Mouse (Mus musculus): ENCODE measurements at regions not wholly inside any gene's neighbourhood (a gene's known extent, or its start where the extent isn't known, plus 50 kb on each side); places are given as distances from the start of the nearest gene placed in this dataset.
A peak's percentile ranks its signal among the peaks of the same experiment; 100 is the strongest.

DNA sequence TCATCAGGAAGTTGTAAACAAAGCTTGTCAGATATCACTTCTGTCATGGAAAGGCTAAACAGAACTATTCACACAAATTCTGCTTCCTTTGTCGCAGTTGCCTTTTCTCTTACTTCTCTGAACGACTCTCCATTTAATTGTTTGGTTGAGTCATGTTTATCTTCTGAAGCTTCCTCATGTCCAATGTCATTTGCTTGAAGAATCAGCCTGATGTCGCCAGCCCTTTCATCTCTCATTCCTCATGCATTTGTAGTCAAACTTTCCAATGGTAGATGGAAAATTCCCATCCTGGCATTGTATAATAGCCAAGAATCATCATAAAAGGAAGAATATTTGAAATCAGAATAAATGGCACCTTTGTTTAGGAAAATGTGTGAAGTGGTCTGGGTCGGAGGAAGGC lies 225.6 kb upstream of the Pde3a start:
- no peak for DNase-seq (ENCODE audit: low spot score in 2 of 2)

GRCm38 (mm10) chr6:141027353-141027752 lies 221.7 kb upstream of the Pde3a start:
- no peak for DNase-seq (ENCODE audit: low spot score in 2 of 2)

GRCm38 (mm10) chr6:141027787-141028186 lies 221.3 kb upstream of the Pde3a start:
- DNase-seq (ENCODE audit: low spot score in 2 of 2), result no peak

GRCm38 (mm10) chr6:141034824-141035223 lies 214.2 kb upstream of the Pde3a start:
- DNase-seq (ENCODE audit: low spot score in 2 of 2), result no peak

GRCm38 (mm10) chr6:141041358-141041757 lies 207.7 kb upstream of the Pde3a start:
- DNase-seq (ENCODE audit: low spot score in 2 of 2), result peak; percentile 8 to 22

GRCm38 (mm10) chr6:141041781-141042625 lies 207.1 kb upstream of the Pde3a start:
- DNase-seq (ENCODE audit: low spot score in 2 of 2), result peak in 1 of 2 experiments; percentile 5

- no peak for DNase-seq (ENCODE audit: low spot score in 2 of 2)
Observed at GRCm38 (mm10) chr6:141048271-141048670, 200.8 kb upstream of the Pde3a start.

GRCm38 (mm10) chr6:141050038-141050684 lies 198.9 kb upstream of the Pde3a start:
- no peak for DNase-seq (ENCODE audit: low spot score in 2 of 2)

- DNase-seq (ENCODE audit: low spot score in 2 of 2), result no peak
Observed at GRCm38 (mm10) chr6:141054026-141054425, 195.0 kb upstream of the Pde3a start.

- DNase-seq (ENCODE audit: low spot score in 2 of 2), result no peak
Observed at GRCm38 (mm10) chr6:141059250-141059916, 189.7 kb upstream of the Pde3a start.

- no peak for DNase-seq (ENCODE audit: low spot score in 2 of 2)
Observed at GRCm38 (mm10) chr6:141065724-141066123, 183.3 kb upstream of the Pde3a start.

DNA sequence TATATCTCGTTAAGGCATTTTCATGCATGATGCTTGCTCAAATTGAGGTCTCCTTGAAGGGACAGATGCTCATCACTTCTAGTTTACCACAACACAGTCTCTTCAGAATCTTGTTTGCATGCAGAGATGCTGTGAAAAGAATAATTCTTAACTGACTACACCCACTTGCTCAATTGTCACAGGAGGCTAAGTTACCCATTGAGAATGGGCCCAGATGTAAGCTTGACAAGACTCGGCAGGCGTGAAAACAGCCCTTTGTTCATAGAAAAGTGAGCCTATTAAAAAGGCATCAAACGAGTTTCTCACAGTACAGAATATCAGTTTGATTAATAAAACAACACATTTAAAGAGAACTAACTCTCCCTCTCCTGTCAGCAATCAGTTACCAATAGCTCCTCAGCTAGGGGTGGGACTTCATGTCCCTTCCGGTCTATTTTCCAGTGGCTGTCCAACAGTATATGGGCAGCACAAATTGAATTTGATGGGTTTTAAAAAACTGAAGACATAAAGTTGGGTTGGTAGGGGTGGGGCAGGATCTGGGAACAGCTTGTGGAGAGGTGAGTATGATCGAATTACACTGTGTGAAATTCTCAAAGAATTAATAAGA lies 180.1 kb upstream of the Pde3a start:
- no peak for DNase-seq (ENCODE audit: low spot score in 2 of 2)

GRCm38 (mm10) chr6:141069896-141070295 lies 179.2 kb upstream of the Pde3a start:
- DNase-seq (ENCODE audit: low spot score in 2 of 2), result no peak

- DNase-seq (ENCODE audit: low spot score in 2 of 2), result no peak
Observed at GRCm38 (mm10) chr6:141071507-141071906, 177.6 kb upstream of the Pde3a start.

DNA sequence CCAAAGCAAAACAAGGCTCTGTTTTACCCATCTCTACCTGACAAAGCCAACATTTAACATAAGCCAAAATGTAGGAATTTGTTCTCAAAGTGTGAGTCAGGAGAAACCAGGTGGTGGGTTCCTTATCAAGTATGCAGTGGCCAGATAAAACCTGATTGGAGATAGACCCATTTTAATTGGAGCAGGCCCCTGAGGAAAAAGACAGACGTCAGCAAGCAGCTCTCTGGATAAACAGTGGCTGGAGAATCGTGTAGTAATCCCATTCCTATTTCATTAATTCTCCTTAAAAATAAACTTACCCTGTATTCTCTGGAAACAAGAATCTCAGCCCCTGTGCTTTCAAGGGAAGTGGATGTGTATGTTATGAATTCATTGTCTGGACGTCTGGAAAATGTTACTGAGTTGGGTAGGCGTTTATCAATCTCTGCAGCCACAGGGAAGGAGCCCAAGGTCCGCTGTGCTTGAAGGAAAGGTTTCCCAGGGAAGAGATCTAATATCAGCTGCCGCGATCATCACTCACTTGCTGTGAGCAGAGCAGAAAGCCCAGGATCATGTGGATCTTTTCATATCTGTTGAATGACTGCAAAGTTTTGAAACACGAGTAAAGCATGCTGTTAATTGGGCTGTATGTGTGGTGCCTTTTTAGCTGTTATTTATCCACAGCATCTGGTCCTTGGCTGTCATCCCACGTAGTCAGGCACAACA lies 157.8 kb upstream of the Pde3a start:
- DNase-seq (ENCODE audit: low spot score in 2 of 2), result peak; percentile 9 to 20

GRCm38 (mm10) chr6:141091781-141092140 lies 157.3 kb upstream of the Pde3a start:
- no peak for DNase-seq (ENCODE audit: low spot score in 2 of 2)

DNA sequence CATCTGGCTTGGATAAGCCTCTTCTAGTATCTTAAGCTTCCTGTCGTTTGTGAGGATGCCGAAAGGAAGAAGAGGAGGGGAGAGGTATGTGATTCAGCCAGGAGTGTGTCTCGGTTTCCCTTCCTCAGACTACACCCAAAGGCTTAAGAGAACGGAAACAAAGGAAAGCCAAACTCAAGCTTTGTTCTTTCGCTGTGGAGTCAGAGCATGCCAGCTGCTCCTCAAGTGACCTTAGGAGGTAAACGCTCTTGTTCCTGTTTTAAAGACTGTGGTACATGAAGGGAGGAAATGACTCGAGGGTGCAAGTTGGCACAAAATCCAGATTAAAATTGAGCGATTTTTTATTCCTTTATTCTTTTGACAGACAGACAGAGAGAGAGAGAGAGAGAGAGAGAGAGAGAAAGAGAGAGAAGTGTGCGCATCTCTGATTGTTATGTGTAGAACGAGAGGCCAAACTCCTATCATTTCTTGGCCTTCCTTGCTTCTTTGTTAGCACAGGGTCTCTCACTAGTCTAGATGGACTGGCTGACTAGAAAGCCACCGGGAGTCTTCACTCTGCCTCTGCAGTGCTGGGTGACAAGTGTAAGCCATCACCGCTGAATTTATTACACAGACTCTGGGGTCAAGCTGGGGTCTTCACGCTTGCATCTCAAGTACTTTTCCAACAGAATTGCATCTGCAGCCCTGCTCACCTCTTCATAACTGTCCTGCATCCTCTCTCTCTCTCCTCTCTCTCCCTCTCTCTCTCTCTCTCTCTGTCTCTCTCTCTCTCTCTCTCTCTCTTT lies 151.5 kb upstream of the Pde3a start:
- DNase-seq (ENCODE audit: low spot score in 2 of 2), result no peak

- no peak for DNase-seq (ENCODE audit: low spot score in 2 of 2)
Observed at GRCm38 (mm10) chr6:141118287-141118686, 130.8 kb upstream of the Pde3a start.

DNA sequence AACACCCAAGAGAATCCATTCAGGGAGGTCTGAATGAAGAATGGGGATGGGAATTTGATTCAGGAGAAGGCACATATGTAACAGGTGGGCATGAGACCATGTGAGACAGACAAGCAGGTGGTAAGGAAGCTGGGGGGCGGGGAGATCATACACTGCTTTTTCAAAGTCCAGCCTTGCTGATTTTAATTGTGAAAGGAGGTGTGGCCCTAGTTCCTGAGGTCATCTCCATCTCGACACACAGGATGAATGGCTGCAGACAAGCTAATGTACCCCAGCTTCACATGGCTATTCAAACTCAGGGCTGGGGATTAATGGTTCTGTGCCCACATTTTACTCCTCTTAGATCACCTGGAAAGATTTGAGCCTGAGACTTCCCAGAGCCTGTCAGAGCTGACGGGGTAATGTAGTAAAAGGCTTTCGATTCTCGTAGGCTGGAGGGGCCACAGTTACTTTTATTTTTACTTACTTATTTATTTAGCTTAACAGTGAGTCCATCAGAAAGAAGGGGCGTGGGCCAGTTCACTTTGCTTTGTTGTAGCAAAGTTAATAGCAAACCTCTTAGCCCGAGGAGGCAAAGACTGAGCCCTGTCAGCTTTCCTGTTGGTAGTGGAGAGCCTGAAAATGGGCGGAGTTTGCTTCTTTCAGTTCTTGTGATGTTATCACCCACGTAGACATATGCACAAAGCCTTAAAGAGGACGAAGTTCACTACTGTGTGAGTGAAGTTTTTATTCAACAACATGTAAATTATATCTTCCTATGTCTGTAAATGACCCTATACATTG lies 122.3 kb upstream of the Pde3a start:
- no peak for DNase-seq (ENCODE audit: low spot score in 2 of 2)

DNA sequence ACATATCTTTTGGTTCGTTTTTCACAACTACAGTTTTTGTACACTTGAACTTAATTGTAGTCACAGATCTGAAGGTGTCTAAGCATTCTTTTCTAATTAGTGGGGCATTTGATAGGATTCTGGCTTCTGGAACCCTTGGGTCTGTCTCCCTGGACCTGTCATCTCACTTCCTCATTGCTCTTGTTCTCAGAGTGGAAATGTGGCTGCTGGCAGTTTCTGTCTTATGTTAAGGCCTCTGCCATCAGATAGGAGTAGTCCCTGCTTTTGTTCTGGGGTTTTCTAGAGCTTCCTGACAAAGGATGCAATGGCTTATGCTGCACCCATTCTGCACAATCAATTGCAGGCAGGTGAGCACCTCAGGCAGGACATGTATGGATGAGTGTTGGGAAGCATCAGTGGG lies 119.5 kb upstream of the Pde3a start:
- DNase-seq (ENCODE audit: low spot score in 2 of 2), result no peak

All from layer of hippocampus, postnatal 10 days (tissue).